Mouse (Mus musculus): ENCODE results near the gene Nmt1. TPM values are rescaled to one million over a fixed set of nuclear protein-coding genes. Genes with fewer than 3 reads are reported as not detected.

The Nmt1 gene
- total RNA-seq, 2 experiments from 2014 or later: 42.8 to 44.0 TPM

GRCm38 (mm10) chr11:103099352-103099940 lies 71.5 kb downstream of the Nmt1 start:
- DNase-seq: no peak
- intact Hi-C loops (cut with DNase I; ENCODE audit: low total_unique reads): no loop called here

- DNase-seq: no peak
- intact Hi-C loops (cut with DNase I; ENCODE audit: low total_unique reads): loop anchor here (5.0 kb wide), 1 partner anchor 57 kb away; no protein-coding TSS in a partner anchor
These were observed 72.4 kb downstream of the Nmt1 start for GRCm38 (mm10) chr11:103100361-103100760.

GRCm38 (mm10) chr11:103101481-103101865 lies 73.5 kb downstream of the Nmt1 start, which contains the start of the genes Plcd3 and Acbd4:
TSS of gene Plcd3 (minus strand) at chr11:103101658.
TSS of gene Acbd4 (plus strand) at chr11:103101682.
- DNase-seq: peak; percentile 86
- intact Hi-C loops (cut with DNase I; ENCODE audit: low total_unique reads): loop anchor here (5.0 kb wide), 1 partner anchor 56 kb away; no protein-coding TSS in a partner anchor

GRCm38 (mm10) chr11:103101866-103102501 lies 74.0 kb downstream of the Nmt1 start:
- peak; percentile 61 for DNase-seq
- intact Hi-C loops (cut with DNase I; ENCODE audit: low total_unique reads): loop anchor here (5.0 kb wide), 1 partner anchor 55 kb away; no protein-coding TSS in a partner anchor

- peak; percentile 97 for DNase-seq
- intact Hi-C loops (cut with DNase I; ENCODE audit: low total_unique reads): loop anchor here (5.0 kb wide), 1 partner anchor 54 kb away; no protein-coding TSS in a partner anchor
These were observed 74.8 kb downstream of the Nmt1 start for GRCm38 (mm10) chr11:103102725-103103349.

GRCm38 (mm10) chr11:103103621-103104020 lies 75.6 kb downstream of the Nmt1 start:
- intact Hi-C loops (cut with DNase I; ENCODE audit: low total_unique reads): loop anchor here (5.0 kb wide), 1 partner anchor 54 kb away; no protein-coding TSS in a partner anchor
- no peak for DNase-seq

GRCm38 (mm10) chr11:103104469-103104868 lies 76.5 kb downstream of the Nmt1 start:
- no peak for DNase-seq
- intact Hi-C loops (cut with DNase I; ENCODE audit: low total_unique reads): loop anchor here (5.0 kb wide), 1 partner anchor 53 kb away; no protein-coding TSS in a partner anchor

GRCm38 (mm10) chr11:103105180-103105725 lies 77.3 kb downstream of the Nmt1 start:
- intact Hi-C loops (cut with DNase I; ENCODE audit: low total_unique reads): no loop called here
- no peak for DNase-seq

- intact Hi-C loops (cut with DNase I; ENCODE audit: low total_unique reads): no loop called here
- DNase-seq: no peak
These were observed 77.8 kb downstream of the Nmt1 start for GRCm38 (mm10) chr11:103105810-103106209.

- intact Hi-C loops (cut with DNase I; ENCODE audit: low total_unique reads): no loop called here
- no peak for DNase-seq
These were observed 78.4 kb downstream of the Nmt1 start for GRCm38 (mm10) chr11:103106386-103106785.

GRCm38 (mm10) chr11:103111301-103111700 lies 83.3 kb downstream of the Nmt1 start:
- intact Hi-C loops (cut with DNase I; ENCODE audit: low total_unique reads): no loop called here
- DNase-seq: no peak

GRCm38 (mm10) chr11:103111881-103112551 lies 84.0 kb downstream of the Nmt1 start:
- peak; percentile 83 for DNase-seq
- intact Hi-C loops (cut with DNase I; ENCODE audit: low total_unique reads): no loop called here

GRCm38 (mm10) chr11:103112552-103112912 lies 84.5 kb downstream of the Nmt1 start:
- no peak for DNase-seq
- intact Hi-C loops (cut with DNase I; ENCODE audit: low total_unique reads): no loop called here

- DNase-seq: no peak
- intact Hi-C loops (cut with DNase I; ENCODE audit: low total_unique reads): no loop called here
These were observed 85.0 kb downstream of the Nmt1 start for GRCm38 (mm10) chr11:103113005-103113404.

- no peak for DNase-seq
- intact Hi-C loops (cut with DNase I; ENCODE audit: low total_unique reads): no loop called here
These were observed 85.8 kb downstream of the Nmt1 start for GRCm38 (mm10) chr11:103113771-103114170.

- intact Hi-C loops (cut with DNase I; ENCODE audit: low total_unique reads): no loop called here
- no peak for DNase-seq
These were observed 86.4 kb downstream of the Nmt1 start for GRCm38 (mm10) chr11:103114270-103114943.

GRCm38 (mm10) chr11:103115163-103116007 lies 87.4 kb downstream of the Nmt1 start:
- intact Hi-C loops (cut with DNase I; ENCODE audit: low total_unique reads): no loop called here
- DNase-seq: peak; percentile 78

All from gastrocnemius, postnatal 14 days (tissue).